Mouse (Mus musculus) limb, embryonic 14.5 days (tissue): Measurements from ENCODE around the gene Rab6b. TPM values are rescaled to one million over a fixed set of nuclear protein-coding genes. Genes with fewer than 3 reads are reported as not detected.

Experiments used
- ATAC-seq: fragments of 200-750 bp; cut with Nextera tagmentation; 2 replicates; pipeline ENCODE4 v1.8.0; 2017; ENCODE audit warnings: low read depth, moderate number of reproducible peaks, moderate TSS enrichment; ENCODE audit not compliant: low FRiP score
- DNase-seq: peaks from one replicate; pipeline ENCODE4 v3.0.0-alpha.2; 2015; ENCODE audit warnings: low spot score
- H3K27ac ChIP-seq: fragments of 300-500 bp; sonication (generic); replicated peaks from 2 replicates; pipeline ENCODE4 v1.5.1; 2014; ENCODE audit warnings: low read depth, mild to moderate bottlenecking, low read length, moderate library complexity, mixed read lengths
- H3K27me3 ChIP-seq: fragments of 300-500 bp; sonication (generic); 2 replicates; pipeline ENCODE4 v1.6.1; 2014; ENCODE audit warnings: low read length, mixed read lengths; ENCODE audit not compliant: control insufficient read depth, insufficient read depth
- H3K36me3 ChIP-seq: fragments of 300-500 bp; sonication (generic); 2 replicates; pipeline ENCODE4 v1.6.1; 2014; ENCODE audit warnings: mild to moderate bottlenecking, low read length, moderate library complexity, mixed read lengths; ENCODE audit not compliant: control insufficient read depth, insufficient read depth
- H3K4me1 ChIP-seq: fragments of 300-500 bp; sonication (generic); 2 replicates; pipeline ENCODE4 v1.6.1; 2014; ENCODE audit warnings: antibody characterized with exemption, low read length, mixed read lengths; ENCODE audit not compliant: control insufficient read depth, insufficient read depth
- H3K4me2 ChIP-seq: fragments of 300-500 bp; sonication (generic); replicated peaks from 2 replicates; pipeline ENCODE4 v1.6.1; 2014; ENCODE audit warnings: low read depth, mild to moderate bottlenecking, low read length, moderate library complexity; ENCODE audit not compliant: severe bottlenecking
- H3K4me3 ChIP-seq: fragments of 300-500 bp; sonication (generic); replicated peaks from 2 replicates; pipeline ENCODE4 v1.5.1; 2014; ENCODE audit warnings: low read length
- H3K9ac ChIP-seq: fragments of 300-500 bp; sonication (generic); 2 replicates; pipeline ENCODE4 v1.6.1; 2014; ENCODE audit warnings: mild to moderate bottlenecking, low read depth, low read length, moderate library complexity; ENCODE audit not compliant: severe bottlenecking
- H3K9me3 ChIP-seq: fragments of 300-500 bp; sonication (generic); 2 replicates; pipeline ENCODE4 v1.6.1; 2016; ENCODE audit warnings: low read length; ENCODE audit not compliant: control insufficient read depth
- POLR2A ChIP-seq: fragments of 200-500 bp; IDR thresholded peaks from 2 replicates; pipeline ENCODE4 v1.8.0; 2012; ENCODE audit warnings: inconsistent platforms, mild to moderate bottlenecking, moderate library complexity, borderline replicate concordance; ENCODE audit not compliant: insufficient read depth, insufficient read length; ENCODE audit errors: extremely low read depth
- WGBS: fragments of 180-500 bp; shearing (Covaris S2); extraction: QIAGEN DNeasy Blood & Tissue Kit; methylation state at CpG from one replicate; pipeline ENCODE4 v1.1.7; 2014; 5-methylcytosine and 5-hydroxymethylcytosine counted together
- polyA plus RNA-seq, 2 experiments: library from polyadenylated mRNA; depleted of rRNA in 1 of 2; stranded (reverse) in 1 of 2; unstranded in 1 of 2; fragments of >200 nt; fragmentation: Nextera tagmentation in 1 of 2; extraction: Ambion mirVana in 1 of 2; gene quantifications; 2 replicates each; pipeline versions ENCODE4 v1.2.1 to v1.2.3; 2012 to 2014

The Rab6b gene
- polyA plus RNA-seq, 2 experiments = 4.2 to 8.1 TPM

- Histone ChIP-seq H3K9me3 (no peaks in the 10 kb centered on the region), H3K27me3 (no peaks in the 10 kb centered on the region), H3K4me3 (no peak overlapping the region), H3K36me3 (peaks cover 43% of the 10 kb centered on the region), H3K4me2 (no peak overlapping the region), H3K9ac (no peak overlapping the region), H3K4me1 (no peaks in the 10 kb centered on the region), H3K27ac (no peak overlapping the region)
- WGBS = 64% methylated on average over 9 of the region's 9 CpGs
- no peak for TF ChIP-seq POLR2A
- ATAC-seq (no peak), DNase-seq (no peak)
Measured at GRCm38 (mm10) chr9:103186747-103187146, 75.2 kb downstream of the Rab6b start.

GRCm38 (mm10) chr9:103188416-103188815 is 76.8 kb downstream of the Rab6b start:
- Histone ChIP-seq H3K9ac (no peak overlapping the region), H3K4me3 (no peak overlapping the region), H3K27ac (no peak overlapping the region), H3K27me3 (no peaks in the 10 kb centered on the region), H3K4me1 (no peaks in the 10 kb centered on the region), H3K4me2 (no peak overlapping the region), H3K9me3 (no peaks in the 10 kb centered on the region), H3K36me3 (peaks cover 59% of the 10 kb centered on the region)
- WGBS = 95% methylated on average over 4 of the region's 4 CpGs
- no peak for DNase-seq
- no peak for ATAC-seq
- TF ChIP-seq POLR2A = no peak

GRCm38 (mm10) chr9:103201561-103202260 is 90.1 kb downstream of the Rab6b start, which contains the start of gene Srprb:
Gene Srprb, minus strand, starts transcription at chr9:103202137.
- Histone ChIP-seq H3K36me3 (peaks cover 23% of the 10 kb centered on the region), H3K27ac (peak within 1 kb of the TSS; percentile 78), H3K27me3 (no peaks in the 10 kb centered on the region), H3K9me3 (no peaks in the 10 kb centered on the region), H3K4me1 (peaks cover 4% of the 10 kb centered on the region; the same call in 1 of the 2 replicates), H3K4me3 (peak within 1 kb of the TSS; percentile 50), H3K4me2 (peak within 1 kb of the TSS; percentile 65), H3K9ac (peak within 1 kb of the TSS; percentile 67)
- peak; percentile 95 for DNase-seq
- WGBS = under 1% methylated on average over 45 of the region's 45 CpGs
- peak; percentile 97 for ATAC-seq
- TF ChIP-seq POLR2A = peak; percentile 86; the same call in 1 of the 2 replicates

- WGBS = 86% methylated on average over 5 of the region's 5 CpGs
- H3K9me3 ChIP-seq = no peaks in the 10 kb centered on the region
- peaks cover 4% of the 10 kb centered on the region; the same call in 1 of the 2 replicates for H3K4me1 ChIP-seq
- H3K36me3 ChIP-seq = no peaks in the 10 kb centered on the region
- no peak for DNase-seq
- no peak for ATAC-seq
- H3K4me3 ChIP-seq = no peak overlapping the region
- no peaks in the 10 kb centered on the region for H3K27me3 ChIP-seq
- no peak overlapping the region for H3K9ac ChIP-seq
- TF ChIP-seq POLR2A = no peak
- H3K27ac ChIP-seq = no peak overlapping the region
- no peak overlapping the region for H3K4me2 ChIP-seq
Measured at GRCm38 (mm10) chr9:103205786-103206185, 94.2 kb downstream of the Rab6b start.

GRCm38 (mm10) chr9:103207846-103208245 is 96.3 kb downstream of the Rab6b start:
- ATAC-seq = peak; percentile 90
- Histone ChIP-seq H3K36me3 (no peaks in the 10 kb centered on the region), H3K9ac (no peak overlapping the region), H3K4me3 (0 out of 2 replicates have a peak overlapping the region, but pooled peaks have one; percentile 7), H3K27me3 (no peaks in the 10 kb centered on the region), H3K9me3 (no peaks in the 10 kb centered on the region), H3K4me2 (peak overlapping the region; percentile 40), H3K27ac (no peak overlapping the region), H3K4me1 (no peaks in the 10 kb centered on the region)
- peak; percentile 87 for DNase-seq
- WGBS = 10% methylated on average over 16 of the region's 16 CpGs
- no peak for TF ChIP-seq POLR2A
